Mouse (Mus musculus): ENCODE measurements around the gene Mrpl18.
"Not testable (repeated sequence)": the region's sequence is repeated elsewhere in the genome, so short reads cannot be mapped to it uniquely, and the experiment has no call there.

Mrpl18 gene

GRCm38 (mm10) chr17:12915881-12916583 is at the start of gene Mrpl18:
Gene Mrpl18 (minus strand): TSS chr17:12916345.
- peak; percentile 99 for ATAC-seq (ENCODE audit: low TSS enrichment)

GRCm38 (mm10) chr17:12963476-12963875 is 47.3 kb upstream of the Mrpl18 start:
- no peak for ATAC-seq (ENCODE audit: low TSS enrichment)

GRCm38 (mm10) chr17:12960331-12960873 is 44.3 kb upstream of the Mrpl18 start, which contains the start of gene Acat2:
Gene Acat2 (minus strand): TSS chr17:12960747.
- peak; percentile 96 for ATAC-seq (ENCODE audit: low TSS enrichment)

GRCm38 (mm10) chr17:12959377-12959776 is 43.2 kb upstream of the Mrpl18 start:
- not testable (repeated sequence) for ATAC-seq (ENCODE audit: low TSS enrichment)

- no peak for ATAC-seq (ENCODE audit: low TSS enrichment)
Measured at GRCm38 (mm10) chr17:12956664-12957063, 40.5 kb upstream of the Mrpl18 start.

- ATAC-seq (ENCODE audit: low TSS enrichment) = no peak
Measured at GRCm38 (mm10) chr17:12949669-12950068, 33.5 kb upstream of the Mrpl18 start.

- no peak for ATAC-seq (ENCODE audit: low TSS enrichment)
Measured at GRCm38 (mm10) chr17:12942459-12943162, 26.5 kb upstream of the Mrpl18 start.

- no peak for ATAC-seq (ENCODE audit: low TSS enrichment)
Measured at GRCm38 (mm10) chr17:12941543-12942260, 25.6 kb upstream of the Mrpl18 start.

GRCm38 (mm10) chr17:12940151-12940805 is 24.1 kb upstream of the Mrpl18 start, which contains the start of gene Acat3:
Gene Acat3 (minus strand): TSS chr17:12940600.
- ATAC-seq (ENCODE audit: low TSS enrichment) = peak; percentile 30; the same call in 1 of the 2 replicates

GRCm38 (mm10) chr17:12939377-12940148 is 23.4 kb upstream of the Mrpl18 start:
- peak; percentile 43 for ATAC-seq (ENCODE audit: low TSS enrichment)

GRCm38 (mm10) chr17:12938077-12938476 is 21.9 kb upstream of the Mrpl18 start:
- no peak for ATAC-seq (ENCODE audit: low TSS enrichment)

- no peak for ATAC-seq (ENCODE audit: low TSS enrichment)
Measured at GRCm38 (mm10) chr17:12937412-12937970, 21.3 kb upstream of the Mrpl18 start.

GRCm38 (mm10) chr17:12935719-12936118 is 19.6 kb upstream of the Mrpl18 start:
- ATAC-seq (ENCODE audit: low TSS enrichment) = no peak

- ATAC-seq (ENCODE audit: low TSS enrichment) = not testable (repeated sequence)
Measured at GRCm38 (mm10) chr17:12931576-12931975, 15.4 kb upstream of the Mrpl18 start.

GRCm38 (mm10) chr17:12925703-12926180 is 9.6 kb upstream of the Mrpl18 start:
- ATAC-seq (ENCODE audit: low TSS enrichment) = no peak

- no peak for ATAC-seq (ENCODE audit: low TSS enrichment)
Measured at GRCm38 (mm10) chr17:12925001-12925400, 8.9 kb upstream of the Mrpl18 start.

GRCm38 (mm10) chr17:12921073-12921472 is 4.9 kb upstream of the Mrpl18 start:
- ATAC-seq (ENCODE audit: low TSS enrichment) = no peak

GRCm38 (mm10) chr17:12916588-12917380 is 639 bp upstream of the Mrpl18 start:
- peak; percentile 38 for ATAC-seq (ENCODE audit: low TSS enrichment)

- no peak for ATAC-seq (ENCODE audit: low TSS enrichment)
Measured at GRCm38 (mm10) chr17:12915488-12915880, 661 bp downstream of the Mrpl18 start, which contains the start of gene Tcp1. Gene Tcp1 (plus strand): TSS chr17:12915701.
